Mouse (Mus musculus): Measurements from ENCODE around the gene Hectd4. TPM values are rescaled to one million over a fixed set of nuclear protein-coding genes. Genes with fewer than 3 reads are reported as not detected.
A peak's percentile ranks its signal among the peaks of the same experiment; 100 is the strongest.

Hectd4 gene
- total RNA-seq (2017) = 13.5 and 25.6 TPM in 2 replicates

GRCm38 (mm10) chr5:121219980-121220731 is at the start of gene Hectd4:
Gene Hectd4, plus strand, starts transcription at chr5:121220219.
- peak; percentile 97 to 99 for ATAC-seq (replicated peaks in 1 of 2; ENCODE audit: insufficient read depth in 1 of 2, low FRiP score in 2 of 2, low TSS enrichment in 1 of 2, low read depth in 1 of 2, poor library complexity in 2 of 2, severe bottlenecking in 2 of 2)

- 0 out of 4 replicates have a peak, but pooled peaks of 1 of the 2 experiments have one; percentile 32 for ATAC-seq (replicated peaks in 1 of 2; ENCODE audit: insufficient read depth in 1 of 2, low FRiP score in 2 of 2, low TSS enrichment in 1 of 2, low read depth in 1 of 2, poor library complexity in 2 of 2, severe bottlenecking in 2 of 2)
These were observed 47.2 kb upstream of the Hectd4 start for GRCm38 (mm10) chr5:121172835-121173234.

- ATAC-seq (replicated peaks in 1 of 2; ENCODE audit: insufficient read depth in 1 of 2, low FRiP score in 2 of 2, low TSS enrichment in 1 of 2, low read depth in 1 of 2, poor library complexity in 2 of 2, severe bottlenecking in 2 of 2) = no peak
These were observed 40.8 kb upstream of the Hectd4 start for GRCm38 (mm10) chr5:121179077-121179857.

- ATAC-seq (replicated peaks in 1 of 2; ENCODE audit: insufficient read depth in 1 of 2, low FRiP score in 2 of 2, low TSS enrichment in 1 of 2, low read depth in 1 of 2, poor library complexity in 2 of 2, severe bottlenecking in 2 of 2) = no peak
These were observed 36.8 kb upstream of the Hectd4 start for GRCm38 (mm10) chr5:121183269-121183668.

GRCm38 (mm10) chr5:121184375-121184774 is 35.6 kb upstream of the Hectd4 start:
- no peak for ATAC-seq (replicated peaks in 1 of 2; ENCODE audit: insufficient read depth in 1 of 2, low FRiP score in 2 of 2, low TSS enrichment in 1 of 2, low read depth in 1 of 2, poor library complexity in 2 of 2, severe bottlenecking in 2 of 2)

GRCm38 (mm10) chr5:121184945-121185551 is 35.0 kb upstream of the Hectd4 start:
- ATAC-seq (replicated peaks in 1 of 2; ENCODE audit: insufficient read depth in 1 of 2, low FRiP score in 2 of 2, low TSS enrichment in 1 of 2, low read depth in 1 of 2, poor library complexity in 2 of 2, severe bottlenecking in 2 of 2) = no peak

GRCm38 (mm10) chr5:121187580-121188001 is 32.4 kb upstream of the Hectd4 start:
- no peak for ATAC-seq (replicated peaks in 1 of 2; ENCODE audit: insufficient read depth in 1 of 2, low FRiP score in 2 of 2, low TSS enrichment in 1 of 2, low read depth in 1 of 2, poor library complexity in 2 of 2, severe bottlenecking in 2 of 2)

GRCm38 (mm10) chr5:121188265-121188664 is 31.8 kb upstream of the Hectd4 start:
- ATAC-seq (replicated peaks in 1 of 2; ENCODE audit: insufficient read depth in 1 of 2, low FRiP score in 2 of 2, low TSS enrichment in 1 of 2, low read depth in 1 of 2, poor library complexity in 2 of 2, severe bottlenecking in 2 of 2) = no peak

GRCm38 (mm10) chr5:121189182-121189581 is 30.8 kb upstream of the Hectd4 start:
- ATAC-seq (replicated peaks in 1 of 2; ENCODE audit: insufficient read depth in 1 of 2, low FRiP score in 2 of 2, low TSS enrichment in 1 of 2, low read depth in 1 of 2, poor library complexity in 2 of 2, severe bottlenecking in 2 of 2) = no peak

- no peak for ATAC-seq (replicated peaks in 1 of 2; ENCODE audit: insufficient read depth in 1 of 2, low FRiP score in 2 of 2, low TSS enrichment in 1 of 2, low read depth in 1 of 2, poor library complexity in 2 of 2, severe bottlenecking in 2 of 2)
These were observed 29.7 kb upstream of the Hectd4 start for GRCm38 (mm10) chr5:121190210-121190835.

- ATAC-seq (replicated peaks in 1 of 2; ENCODE audit: insufficient read depth in 1 of 2, low FRiP score in 2 of 2, low TSS enrichment in 1 of 2, low read depth in 1 of 2, poor library complexity in 2 of 2, severe bottlenecking in 2 of 2) = peak; percentile 79 to 80
These were observed 29.0 kb upstream of the Hectd4 start, which contains the start of gene Ptpn11 for GRCm38 (mm10) chr5:121190836-121191583. Gene Ptpn11, minus strand, starts transcription at chr5:121191397.

- ATAC-seq (replicated peaks in 1 of 2; ENCODE audit: insufficient read depth in 1 of 2, low FRiP score in 2 of 2, low TSS enrichment in 1 of 2, low read depth in 1 of 2, poor library complexity in 2 of 2, severe bottlenecking in 2 of 2) = peak; percentile 27 to 28; a peak in 3 of 4 replicates
These were observed 28.5 kb upstream of the Hectd4 start for GRCm38 (mm10) chr5:121191584-121191906.

GRCm38 (mm10) chr5:121194173-121194572 is 25.8 kb upstream of the Hectd4 start:
- ATAC-seq (replicated peaks in 1 of 2; ENCODE audit: insufficient read depth in 1 of 2, low FRiP score in 2 of 2, low TSS enrichment in 1 of 2, low read depth in 1 of 2, poor library complexity in 2 of 2, severe bottlenecking in 2 of 2) = no peak

- peak in 1 of 2 experiments; percentile 25; a peak in 2 of 4 replicates for ATAC-seq (replicated peaks in 1 of 2; ENCODE audit: insufficient read depth in 1 of 2, low FRiP score in 2 of 2, low TSS enrichment in 1 of 2, low read depth in 1 of 2, poor library complexity in 2 of 2, severe bottlenecking in 2 of 2)
These were observed 23.3 kb upstream of the Hectd4 start for GRCm38 (mm10) chr5:121196764-121197163.

GRCm38 (mm10) chr5:121197337-121197736 is 22.7 kb upstream of the Hectd4 start:
- no peak; a peak in 1 of 4 replicates for ATAC-seq (replicated peaks in 1 of 2; ENCODE audit: insufficient read depth in 1 of 2, low FRiP score in 2 of 2, low TSS enrichment in 1 of 2, low read depth in 1 of 2, poor library complexity in 2 of 2, severe bottlenecking in 2 of 2)

- ATAC-seq (replicated peaks in 1 of 2; ENCODE audit: insufficient read depth in 1 of 2, low FRiP score in 2 of 2, low TSS enrichment in 1 of 2, low read depth in 1 of 2, poor library complexity in 2 of 2, severe bottlenecking in 2 of 2) = no peak
These were observed 21.6 kb upstream of the Hectd4 start for GRCm38 (mm10) chr5:121198376-121198775.

GRCm38 (mm10) chr5:121201739-121202138 is 18.3 kb upstream of the Hectd4 start:
- peak in 1 of 2 experiments; percentile 27; a peak in 2 of 4 replicates for ATAC-seq (replicated peaks in 1 of 2; ENCODE audit: insufficient read depth in 1 of 2, low FRiP score in 2 of 2, low TSS enrichment in 1 of 2, low read depth in 1 of 2, poor library complexity in 2 of 2, severe bottlenecking in 2 of 2)

Data from hematopoietic stem cell, adult 5-6 weeks (primary cell).